Mouse (Mus musculus): ENCODE data around the gene Hspa1a. TPM values are rescaled to one million over a fixed set of nuclear protein-coding genes. Genes with fewer than 3 reads are reported as not detected.

The Hspa1a gene
- polyA plus RNA-seq, 1 experiment from 2014 or later, result 4.9 TPM

GRCm38 (mm10) chr17:34941344-34942041 lies 30.5 kb downstream of the Hspa1a start:
- Histone ChIP-seq H3K27ac (ENCODE audit: low read length) (no peak overlapping the region; the same call in 1 of the 2 replicates), H3K4me1 (ENCODE audit: control insufficient read depth, insufficient read depth, low read length) (no peaks in the 10 kb centered on the region), H3K9ac (replicated peaks; ENCODE audit: low read depth, low read length) (0 out of 2 replicates have a peak overlapping the region, but pooled peaks have one; percentile 21), H3K9me3 (ENCODE audit: control insufficient read depth, low read depth, low read length) (no peaks in the 10 kb centered on the region), H3K4me2 (replicated peaks; ENCODE audit: low read depth, low read length) (peak overlapping the region; percentile 39), H3K36me3 (ENCODE audit: control insufficient read depth, insufficient read depth, low read length) (no peaks in the 10 kb centered on the region), H3K4me3 (ENCODE audit: low read depth, low read length) (peak overlapping the region; percentile 14), H3K27me3 (ENCODE audit: control insufficient read depth, insufficient read depth, low read length) (no peaks in the 10 kb centered on the region)
- 10% methylated on average over 15 of the region's 15 CpGs for WGBS
- ATAC-seq (ENCODE audit: insufficient number of reproducible peaks, insufficient read depth, low FRiP score, low read depth), result 0 out of 2 replicates have a peak, but pooled peaks have one; percentile 33

DNA sequence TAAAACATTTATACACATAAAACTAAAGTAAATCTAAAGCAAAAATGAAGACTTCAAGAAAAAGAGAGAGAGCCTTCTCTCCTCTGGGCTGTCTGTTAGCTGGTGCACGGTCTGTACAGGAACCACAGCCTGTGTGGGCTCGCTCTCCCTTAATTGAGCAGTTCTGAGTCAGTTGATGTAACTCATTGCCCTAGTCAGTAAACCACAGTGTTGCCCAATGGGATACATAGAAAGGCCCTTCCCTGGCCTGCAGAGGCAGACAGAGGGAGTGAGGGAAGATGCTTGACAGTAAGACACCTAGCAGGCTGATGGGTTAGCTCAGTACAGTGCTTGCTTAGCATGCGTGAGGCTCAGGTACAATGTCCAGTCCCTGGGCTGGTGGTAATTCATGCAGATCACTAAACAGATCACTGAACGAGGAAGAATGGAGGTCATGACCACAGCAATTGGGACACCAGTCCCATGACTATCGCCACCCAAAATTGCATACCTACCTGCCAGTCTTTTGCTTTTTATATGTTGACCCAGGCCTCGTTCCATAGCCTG lies 33.9 kb downstream of the Hspa1a start:
- ATAC-seq (ENCODE audit: insufficient number of reproducible peaks, insufficient read depth, low FRiP score, low read depth), result no peak
- H3K9me3 ChIP-seq (ENCODE audit: control insufficient read depth, low read depth, low read length), result no peaks in the 10 kb centered on the region

DNA sequence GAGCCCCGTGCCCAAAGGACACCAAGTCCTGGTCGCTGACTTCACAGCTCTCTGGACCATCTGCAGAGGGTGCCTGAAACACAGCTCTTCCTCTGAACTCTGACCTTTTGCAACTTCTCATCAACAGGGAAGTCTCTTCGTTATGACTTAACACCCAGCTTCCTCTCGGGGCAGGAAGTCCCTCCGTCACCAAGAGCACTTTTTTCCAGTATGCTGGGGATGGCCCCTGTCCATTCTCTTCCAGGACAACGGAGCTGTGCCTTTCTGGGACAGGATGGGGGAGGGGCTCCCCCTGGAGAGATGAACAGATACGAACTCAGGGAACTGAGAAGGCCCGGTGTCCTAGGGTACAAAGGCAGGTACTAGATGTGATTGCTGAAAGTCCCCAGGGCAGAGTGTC lies 37.1 kb downstream of the Hspa1a start:
- no peak overlapping the region for H3K4me2 ChIP-seq (replicated peaks; ENCODE audit: low read depth, low read length)
- WGBS, result 53% methylated on average over 8 of the region's 8 CpGs
- no peaks in the 10 kb centered on the region for H3K27me3 ChIP-seq (ENCODE audit: control insufficient read depth, insufficient read depth, low read length)
- ATAC-seq (ENCODE audit: insufficient number of reproducible peaks, insufficient read depth, low FRiP score, low read depth), result no peak
- H3K36me3 ChIP-seq (ENCODE audit: control insufficient read depth, insufficient read depth, low read length), result no peaks in the 10 kb centered on the region
- no peaks in the 10 kb centered on the region for H3K4me1 ChIP-seq (ENCODE audit: control insufficient read depth, insufficient read depth, low read length)
- H3K9ac ChIP-seq (replicated peaks; ENCODE audit: low read depth, low read length), result no peak overlapping the region
- no peak overlapping the region for H3K4me3 ChIP-seq (ENCODE audit: low read depth, low read length)
- no peak overlapping the region for H3K27ac ChIP-seq (ENCODE audit: low read length)
- H3K9me3 ChIP-seq (ENCODE audit: control insufficient read depth, low read depth, low read length), result no peaks in the 10 kb centered on the region

More for the DNA sequence above, 33.9 kb downstream of the Hspa1a start:
- Histone ChIP-seq H3K36me3 (ENCODE audit: control insufficient read depth, insufficient read depth, low read length) (no peaks in the 10 kb centered on the region), H3K4me1 (ENCODE audit: control insufficient read depth, insufficient read depth, low read length) (no peaks in the 10 kb centered on the region), H3K27me3 (ENCODE audit: control insufficient read depth, insufficient read depth, low read length) (no peaks in the 10 kb centered on the region), H3K9ac (replicated peaks; ENCODE audit: low read depth, low read length) (no peak overlapping the region), H3K4me2 (replicated peaks; ENCODE audit: low read depth, low read length) (no peak overlapping the region), H3K4me3 (ENCODE audit: low read depth, low read length) (no peak overlapping the region), H3K27ac (ENCODE audit: low read length) (no peak overlapping the region)
- WGBS, result 85% methylated on average over 6 of the region's 6 CpGs

DNA sequence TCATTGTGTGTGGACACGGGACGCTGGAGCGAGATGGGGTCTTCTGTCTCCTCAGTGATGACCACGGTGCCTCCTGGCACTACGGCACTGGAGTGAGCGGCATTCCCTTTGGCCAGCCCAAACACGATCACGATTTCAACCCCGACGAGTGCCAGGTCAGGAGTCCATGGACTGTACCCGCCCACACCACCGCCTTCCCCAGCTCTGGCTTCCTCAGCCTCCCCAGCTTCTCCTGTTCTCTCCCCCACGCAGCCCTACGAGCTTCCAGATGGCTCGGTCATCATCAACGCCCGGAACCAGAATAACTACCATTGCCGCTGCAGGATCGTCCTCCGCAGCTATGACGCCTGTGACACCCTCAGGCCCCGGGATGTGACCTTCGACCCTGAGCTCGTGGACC lies 37.9 kb downstream of the Hspa1a start:
- Histone ChIP-seq H3K27ac (ENCODE audit: low read length) (no peak overlapping the region), H3K9me3 (ENCODE audit: control insufficient read depth, low read depth, low read length) (no peaks in the 10 kb centered on the region), H3K4me1 (ENCODE audit: control insufficient read depth, insufficient read depth, low read length) (no peaks in the 10 kb centered on the region), H3K9ac (replicated peaks; ENCODE audit: low read depth, low read length) (no peak overlapping the region), H3K36me3 (ENCODE audit: control insufficient read depth, insufficient read depth, low read length) (no peaks in the 10 kb centered on the region), H3K4me3 (ENCODE audit: low read depth, low read length) (no peak overlapping the region), H3K4me2 (replicated peaks; ENCODE audit: low read depth, low read length) (no peak overlapping the region), H3K27me3 (ENCODE audit: control insufficient read depth, insufficient read depth, low read length) (no peaks in the 10 kb centered on the region)
- WGBS, result 69% methylated on average over 24 of the region's 24 CpGs
- no peak for ATAC-seq (ENCODE audit: insufficient number of reproducible peaks, insufficient read depth, low FRiP score, low read depth)

DNA sequence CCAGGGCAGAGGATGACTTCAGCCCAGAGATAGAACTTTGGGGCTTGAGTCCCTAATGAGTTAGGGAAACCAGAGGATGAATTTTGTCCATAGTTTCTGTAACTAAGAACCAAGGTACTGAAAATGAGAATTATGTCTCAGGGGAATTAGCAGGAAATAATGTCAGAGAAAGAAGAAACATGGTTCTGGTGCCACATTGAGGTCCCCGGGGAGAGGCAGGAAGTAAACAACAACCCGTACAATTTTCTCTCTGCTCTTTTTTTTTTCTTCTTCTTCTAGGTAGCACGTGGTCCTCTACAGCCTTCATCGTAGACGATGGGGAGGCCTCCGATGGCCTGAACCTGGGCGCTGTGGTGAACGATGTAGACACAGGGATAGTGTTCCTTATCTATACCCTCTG lies 39.7 kb downstream of the Hspa1a start:
- ATAC-seq (ENCODE audit: insufficient number of reproducible peaks, insufficient read depth, low FRiP score, low read depth), result no peak
- Histone ChIP-seq H3K4me3 (ENCODE audit: low read depth, low read length) (peak overlapping the region; percentile 71), H3K27ac (ENCODE audit: low read length) (no peak overlapping the region), H3K27me3 (ENCODE audit: control insufficient read depth, insufficient read depth, low read length) (no peaks in the 10 kb centered on the region), H3K9ac (replicated peaks; ENCODE audit: low read depth, low read length) (peak overlapping the region; percentile 54; the same call in 1 of the 2 replicates), H3K9me3 (ENCODE audit: control insufficient read depth, low read depth, low read length) (no peaks in the 10 kb centered on the region), H3K4me2 (replicated peaks; ENCODE audit: low read depth, low read length) (peak overlapping the region; percentile 98), H3K36me3 (ENCODE audit: control insufficient read depth, insufficient read depth, low read length) (no peaks in the 10 kb centered on the region), H3K4me1 (ENCODE audit: control insufficient read depth, insufficient read depth, low read length) (no peaks in the 10 kb centered on the region)
- 74% methylated on average over 8 of the region's 8 CpGs for WGBS

- Histone ChIP-seq H3K9ac (replicated peaks; ENCODE audit: low read depth, low read length) (peak overlapping the region; percentile 54), H3K4me3 (ENCODE audit: low read depth, low read length) (peak overlapping the region; percentile 71), H3K36me3 (ENCODE audit: control insufficient read depth, insufficient read depth, low read length) (no peaks in the 10 kb centered on the region), H3K4me2 (replicated peaks; ENCODE audit: low read depth, low read length) (peak overlapping the region; percentile 98), H3K4me1 (ENCODE audit: control insufficient read depth, insufficient read depth, low read length) (no peaks in the 10 kb centered on the region), H3K9me3 (ENCODE audit: control insufficient read depth, low read depth, low read length) (no peaks in the 10 kb centered on the region), H3K27me3 (ENCODE audit: control insufficient read depth, insufficient read depth, low read length) (no peaks in the 10 kb centered on the region), H3K27ac (ENCODE audit: low read length) (no peak overlapping the region)
- 11% methylated on average over 14 of the region's 14 CpGs for WGBS
- 0 out of 2 replicates have a peak, but pooled peaks have one; percentile 2 for ATAC-seq (ENCODE audit: insufficient number of reproducible peaks, insufficient read depth, low FRiP score, low read depth)
These were observed 40.2 kb downstream of the Hspa1a start for GRCm38 (mm10) chr17:34931735-34932098.

- peak within 1 kb of the TSS; percentile 71 for H3K4me3 ChIP-seq (ENCODE audit: low read depth, low read length)
- H3K9me3 ChIP-seq (ENCODE audit: control insufficient read depth, low read depth, low read length), result no peaks in the 10 kb centered on the region
- H3K9ac ChIP-seq (replicated peaks; ENCODE audit: low read depth, low read length), result peak within 1 kb of the TSS; percentile 54
- H3K4me1 ChIP-seq (ENCODE audit: control insufficient read depth, insufficient read depth, low read length), result no peaks in the 10 kb centered on the region
- no peaks in the 10 kb centered on the region for H3K27me3 ChIP-seq (ENCODE audit: control insufficient read depth, insufficient read depth, low read length)
- WGBS, result under 1% methylated on average over 38 of the region's 38 CpGs
- peak within 1 kb of the TSS; percentile 98 for H3K4me2 ChIP-seq (replicated peaks; ENCODE audit: low read depth, low read length)
- H3K27ac ChIP-seq (ENCODE audit: low read length), result no peak within 1 kb of the TSS
- ATAC-seq (ENCODE audit: insufficient number of reproducible peaks, insufficient read depth, low FRiP score, low read depth), result peak; percentile 96
- H3K36me3 ChIP-seq (ENCODE audit: control insufficient read depth, insufficient read depth, low read length), result no peaks in the 10 kb centered on the region
These were observed 40.8 kb downstream of the Hspa1a start, which contains the start of gene Neu1 for GRCm38 (mm10) chr17:34931061-34931734. Neu1 (plus strand) TSS chr17:34931253.

- H3K4me2 ChIP-seq (replicated peaks; ENCODE audit: low read depth, low read length), result no peak overlapping the region
- no peaks in the 10 kb centered on the region for H3K27me3 ChIP-seq (ENCODE audit: control insufficient read depth, insufficient read depth, low read length)
- no peak overlapping the region for H3K9ac ChIP-seq (replicated peaks; ENCODE audit: low read depth, low read length)
- H3K4me3 ChIP-seq (ENCODE audit: low read depth, low read length), result no peak overlapping the region
- 51% methylated on average over 4 of the region's 4 CpGs for WGBS
- H3K4me1 ChIP-seq (ENCODE audit: control insufficient read depth, insufficient read depth, low read length), result no peaks in the 10 kb centered on the region
- no peaks in the 10 kb centered on the region for H3K36me3 ChIP-seq (ENCODE audit: control insufficient read depth, insufficient read depth, low read length)
- no peaks in the 10 kb centered on the region for H3K9me3 ChIP-seq (ENCODE audit: control insufficient read depth, low read depth, low read length)
- ATAC-seq (ENCODE audit: insufficient number of reproducible peaks, insufficient read depth, low FRiP score, low read depth), result no peak
- H3K27ac ChIP-seq (ENCODE audit: low read length), result no peak overlapping the region
These were observed 43.1 kb downstream of the Hspa1a start for GRCm38 (mm10) chr17:34928841-34929240.

Data from stomach, embryonic 14.5 days (tissue).